Mouse (Mus musculus) embryonic fibroblast, embryonic 13.5 days (primary cell): ENCODE results near the gene Slc16a3. TPM values are rescaled to one million over a fixed set of nuclear protein-coding genes. Genes with fewer than 3 reads are reported as not detected.

Source experiments
- H3K27ac ChIP-seq: 2 replicates; pipeline ENCODE4 v1.5.1; 2012; ENCODE audit warnings: low read length, control low read depth, inconsistent platforms; ENCODE audit not compliant: insufficient read depth
- H3K4me1 ChIP-seq: 2 replicates; pipeline ENCODE4 v1.6.1; 2011; ENCODE audit warnings: low read length; ENCODE audit not compliant: control insufficient read depth, insufficient read depth
- H3K4me3 ChIP-seq: 2 replicates; pipeline ENCODE4 v1.5.1; 2011; ENCODE audit warnings: mild to moderate bottlenecking, control low read depth, low read length; ENCODE audit not compliant: insufficient read depth
- CTCF ChIP-seq: IDR thresholded peaks from 2 replicates; pipeline ENCODE4 v1.5.1; 2011; ENCODE audit warnings: mild to moderate bottlenecking, control low read depth, low read length, moderate library complexity, borderline replicate concordance; ENCODE audit not compliant: insufficient read depth
- POLR2A ChIP-seq: IDR thresholded peaks from 2 replicates; pipeline ENCODE4 v1.6.1; 2011; ENCODE audit warnings: low read depth, mild to moderate bottlenecking, control low read depth, low read length, moderate library complexity
- polyA plus RNA-seq: library from polyadenylated mRNA; stranded (reverse); fragments of >200 nt; gene quantifications from 2 replicates; pipeline ENCODE4 v1.2.4, GENCODE M21; 2011; ENCODE audit warnings: low read depth; ENCODE audit not compliant: missing spikeins, insufficient read length

The Slc16a3 gene
- polyA plus RNA-seq, 1 experiment, result 43.8 TPM

DNA sequence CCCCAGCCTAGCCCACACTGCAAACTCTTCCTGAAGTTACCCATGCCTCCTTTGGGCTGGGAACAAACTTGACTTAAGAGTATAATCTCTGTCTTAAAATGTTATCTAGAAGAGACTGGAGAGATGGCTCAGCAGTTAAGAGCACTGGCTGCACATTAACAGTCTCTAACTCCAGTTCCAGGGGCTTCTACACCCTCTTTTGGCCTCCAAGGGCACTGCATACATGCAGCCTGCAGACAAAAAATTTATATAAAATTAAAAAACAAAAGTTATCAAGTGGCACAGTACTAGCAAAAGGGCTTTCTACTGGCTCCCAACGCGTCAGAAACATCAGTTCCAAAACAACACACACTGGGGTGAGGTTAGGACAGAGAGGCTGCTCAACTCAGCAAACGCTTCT lies 39.3 kb downstream of the Slc16a3 start:
- TF ChIP-seq POLR2A, result no peak
- no peak for TF ChIP-seq CTCF
- H3K27ac ChIP-seq, result no peak overlapping the region
- H3K4me3 ChIP-seq, result no peak overlapping the region
- H3K4me1 ChIP-seq, result peaks cover 33% of the 10 kb centered on the region

DNA sequence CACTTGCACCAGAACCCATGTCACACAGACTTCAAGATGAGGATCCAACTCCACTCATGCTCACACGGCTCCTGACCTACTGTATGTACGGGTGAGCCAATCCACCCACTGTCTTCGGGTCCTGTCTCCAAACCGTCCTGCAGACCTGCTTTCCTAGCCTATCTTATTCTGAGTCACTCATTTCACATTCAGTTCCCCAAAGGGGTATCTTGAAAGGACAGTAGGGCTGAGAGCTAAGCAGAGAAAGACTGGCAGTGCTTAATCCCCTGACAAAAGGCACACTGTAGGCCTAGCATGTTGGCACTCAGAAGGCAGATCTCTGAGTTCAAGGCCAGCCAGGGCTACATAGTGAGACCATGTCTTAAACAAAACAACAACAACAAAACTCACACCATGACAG lies 40.1 kb downstream of the Slc16a3 start:
- TF ChIP-seq POLR2A (no peak), CTCF (no peak)
- H3K4me1 ChIP-seq, result peaks cover 33% of the 10 kb centered on the region
- H3K27ac ChIP-seq, result no peak overlapping the region
- H3K4me3 ChIP-seq, result no peak overlapping the region

DNA sequence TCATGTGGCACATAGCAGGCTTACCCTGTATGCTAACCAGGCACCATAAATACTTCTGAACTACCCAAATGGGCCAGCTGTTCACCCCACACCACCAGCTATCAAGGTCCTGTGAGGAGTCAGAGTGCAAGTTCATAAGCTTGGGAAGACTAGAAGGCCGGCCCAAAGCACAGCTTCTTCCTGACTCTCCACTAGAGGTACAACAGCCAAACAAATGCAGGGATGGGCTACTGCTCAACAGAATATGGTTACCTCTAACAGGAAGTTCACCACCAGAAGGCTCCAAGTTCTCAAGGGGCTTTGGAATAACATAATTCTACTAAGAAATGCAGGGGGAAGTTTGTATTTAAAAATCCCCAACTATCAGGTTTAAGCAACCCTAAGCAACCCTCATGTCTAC lies 41.2 kb downstream of the Slc16a3 start:
- TF ChIP-seq CTCF (no peak), POLR2A (no peak)
- peak overlapping the region; percentile 82 for H3K4me3 ChIP-seq
- H3K27ac ChIP-seq, result no peak overlapping the region
- H3K4me1 ChIP-seq, result peaks cover 24% of the 10 kb centered on the region

DNA sequence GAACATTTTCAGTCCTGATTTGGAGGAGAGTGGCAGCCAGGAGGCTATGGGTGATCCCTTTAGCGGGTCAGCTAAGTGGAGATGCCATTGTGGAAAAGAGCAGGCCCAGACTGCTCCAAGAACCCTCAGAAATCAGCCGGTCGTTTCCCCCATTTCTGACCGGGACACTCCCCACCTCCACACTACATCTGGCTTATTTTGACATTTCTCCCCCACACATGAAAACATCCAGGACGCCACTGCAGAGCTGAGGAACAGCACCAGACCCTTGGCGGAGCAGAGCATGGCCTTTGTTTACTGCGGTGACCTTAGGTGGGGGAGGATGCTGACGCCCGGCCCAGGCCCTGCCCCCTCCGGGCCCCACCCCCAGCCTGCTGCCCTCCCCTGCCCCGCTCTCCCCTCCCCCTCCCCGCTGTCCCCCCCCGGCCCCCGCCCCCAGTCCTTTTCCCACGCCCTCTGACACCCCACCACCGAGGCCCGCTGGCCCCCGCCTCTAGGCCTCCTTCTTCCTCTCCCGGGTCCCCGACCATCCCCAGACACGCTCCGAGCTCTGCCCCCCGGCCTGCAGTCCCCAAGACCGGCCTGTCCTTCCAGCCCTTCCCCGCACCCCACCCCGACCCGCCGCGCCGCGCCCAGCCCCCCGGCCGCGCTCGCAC lies 42.0 kb downstream of the Slc16a3 start:
- Histone ChIP-seq H3K27ac (peak overlapping the region; percentile 59; the same call in 1 of the 2 replicates), H3K4me1 (peaks cover 20% of the 10 kb centered on the region), H3K4me3 (peak overlapping the region; percentile 82)
- TF ChIP-seq CTCF, result no peak
- TF ChIP-seq POLR2A, result no peak

DNA sequence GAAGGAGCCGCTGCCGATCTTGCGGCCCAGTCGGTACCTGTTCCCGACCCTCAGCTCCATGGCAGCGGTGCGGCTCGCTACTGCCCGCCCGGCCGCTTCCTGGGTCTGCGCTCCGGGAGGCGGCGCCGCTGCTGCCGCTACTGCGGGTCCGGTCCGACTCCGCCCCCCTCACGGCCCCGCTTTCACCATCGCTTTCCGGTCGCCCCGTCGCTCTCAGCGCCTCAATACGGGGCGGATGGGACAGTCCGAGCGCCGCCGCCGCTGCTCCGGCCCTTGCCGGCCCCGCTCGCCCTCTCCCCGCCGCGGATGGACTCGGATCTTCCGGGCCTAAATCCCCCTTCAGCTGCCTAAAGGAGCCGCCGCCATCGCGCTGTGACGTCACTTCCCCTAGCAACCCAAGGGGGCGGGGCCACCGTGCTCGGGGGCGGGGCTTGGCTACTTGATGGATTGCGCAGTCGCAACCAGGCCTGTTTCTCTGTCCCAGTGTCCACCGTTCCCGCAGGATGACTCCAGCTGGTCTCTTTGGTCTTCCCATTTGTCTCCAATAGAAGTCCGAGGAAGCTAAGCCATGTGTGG lies 42.8 kb downstream of the Slc16a3 start, which contains the start of gene Csnk1d:
Csnk1d (minus strand) TSS at position 380 of the 576 bp plus-strand sequence.
- peak within 1 kb of the TSS; percentile 82 for H3K4me3 ChIP-seq
- H3K27ac ChIP-seq, result peak within 1 kb of the TSS; percentile 59
- peaks cover 13% of the 10 kb centered on the region for H3K4me1 ChIP-seq
- peak; percentile 88 for TF ChIP-seq POLR2A
- TF ChIP-seq CTCF, result no peak

DNA sequence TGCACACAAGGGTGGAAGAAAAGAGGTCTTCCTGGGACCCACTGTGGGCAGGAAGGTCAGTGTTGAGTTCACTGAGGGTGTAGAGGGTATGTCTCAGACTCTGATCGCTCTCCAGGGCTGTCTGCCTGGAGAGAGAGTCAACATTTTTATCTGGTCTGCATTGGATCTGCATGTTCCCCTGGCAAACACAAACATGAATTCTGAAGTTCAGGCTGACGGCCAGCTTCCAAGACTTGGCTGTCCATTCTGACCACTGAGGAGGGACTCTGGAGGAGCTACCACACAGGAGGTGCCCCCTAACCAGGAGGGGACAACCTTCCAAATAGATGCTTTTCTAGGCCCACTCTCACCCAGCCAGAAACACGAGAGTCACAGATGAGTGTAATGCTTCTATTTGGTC lies 43.5 kb downstream of the Slc16a3 start:
- no peak overlapping the region for H3K27ac ChIP-seq
- TF ChIP-seq CTCF, result no peak
- TF ChIP-seq POLR2A, result 0 out of 2 replicates have a peak, but pooled peaks have one; percentile 21
- H3K4me1 ChIP-seq, result peaks cover 13% of the 10 kb centered on the region
- H3K4me3 ChIP-seq, result peak overlapping the region; percentile 56

DNA sequence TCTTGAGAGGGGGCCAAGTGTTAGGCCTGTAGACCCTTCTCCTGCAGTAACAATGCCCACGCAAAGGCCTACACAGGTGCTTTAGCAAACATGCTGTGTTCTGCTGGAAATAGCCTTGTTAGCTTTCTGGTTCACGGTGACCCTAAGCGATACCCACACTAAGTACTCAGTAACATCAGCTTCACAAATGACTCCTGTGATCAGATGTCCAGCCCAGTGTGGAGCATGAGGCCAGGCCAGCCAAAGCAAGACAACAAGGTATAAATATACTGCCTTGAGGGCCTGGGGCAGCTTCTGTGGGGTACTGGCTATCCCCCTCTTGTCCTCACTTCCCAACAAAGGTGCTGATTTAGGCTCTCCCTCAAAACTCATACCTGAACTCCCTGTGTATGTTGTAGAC lies 44.8 kb downstream of the Slc16a3 start:
- peaks cover 9% of the 10 kb centered on the region for H3K4me1 ChIP-seq
- TF ChIP-seq POLR2A (no peak), CTCF (no peak)
- no peak overlapping the region for H3K27ac ChIP-seq
- no peak overlapping the region for H3K4me3 ChIP-seq

DNA sequence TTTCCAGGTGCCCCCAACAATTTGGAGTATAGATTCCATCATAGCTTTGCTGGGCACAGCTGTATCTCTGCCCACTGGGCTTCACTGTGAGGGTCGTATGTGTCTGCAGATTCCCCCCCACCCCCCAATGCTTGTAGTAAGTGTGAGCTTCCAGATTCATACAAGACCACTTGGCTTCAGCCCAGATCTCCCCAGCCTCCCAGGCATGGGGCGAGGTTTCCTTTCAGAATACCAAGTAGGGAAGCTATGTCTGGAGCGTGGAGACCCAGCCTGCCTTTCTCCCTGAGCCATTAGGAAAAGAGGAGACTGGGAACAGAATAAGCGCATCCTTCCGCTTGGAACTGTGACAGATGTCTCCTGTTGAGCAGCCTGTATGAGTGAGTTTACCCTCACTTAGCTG lies 45.3 kb downstream of the Slc16a3 start:
- Histone ChIP-seq H3K4me3 (no peak overlapping the region), H3K4me1 (peaks cover 6% of the 10 kb centered on the region), H3K27ac (no peak overlapping the region)
- no peak for TF ChIP-seq POLR2A
- no peak for TF ChIP-seq CTCF

DNA sequence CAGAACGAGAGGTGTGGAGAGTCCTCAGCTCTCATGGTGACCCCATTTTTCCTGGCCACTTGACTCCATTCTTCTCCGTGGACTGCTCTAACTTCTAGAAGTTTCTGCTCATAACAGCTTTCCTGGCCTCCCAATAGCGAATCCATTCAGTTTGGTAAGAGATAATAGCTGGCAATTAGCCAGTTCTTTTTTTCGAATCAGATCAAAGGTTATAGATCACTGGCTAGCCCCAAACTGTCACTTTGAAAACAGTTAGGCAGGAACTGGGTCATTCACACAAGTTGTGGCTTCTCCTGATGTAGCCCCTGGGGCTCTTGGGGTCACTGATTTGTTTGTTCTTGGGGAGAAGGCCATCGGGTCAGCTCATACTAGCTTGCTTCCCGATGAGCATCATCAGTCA lies 46.5 kb downstream of the Slc16a3 start:
- Histone ChIP-seq H3K4me3 (no peak overlapping the region), H3K27ac (no peak overlapping the region), H3K4me1 (0 out of 2 replicates have a peak, but pooled peaks cover 2% of the 10 kb centered on the region)
- TF ChIP-seq CTCF (no peak), POLR2A (no peak)

DNA sequence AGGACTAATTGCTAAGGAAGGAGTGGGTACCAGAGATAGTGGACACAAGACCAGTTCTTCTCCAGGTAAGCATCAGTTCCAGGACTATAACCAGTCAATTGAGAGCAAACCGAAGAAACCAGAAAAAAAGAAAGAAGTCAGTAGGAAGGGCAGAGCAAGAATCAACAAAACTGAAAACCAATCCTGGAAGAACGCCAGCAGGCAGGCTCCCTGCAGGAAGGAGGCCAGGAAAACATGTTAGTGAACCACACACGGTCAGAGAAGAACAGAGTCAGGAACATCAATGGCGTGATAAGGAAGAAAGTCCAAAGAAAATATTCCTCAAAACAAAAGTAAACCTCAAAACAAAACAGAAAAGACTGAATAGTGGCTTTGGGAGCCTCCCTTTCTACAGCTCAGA lies 53.7 kb downstream of the Slc16a3 start:
- Histone ChIP-seq H3K4me1 (peaks cover 5% of the 10 kb centered on the region), H3K4me3 (no peak overlapping the region), H3K27ac (no peak overlapping the region)
- TF ChIP-seq POLR2A, result no peak
- no peak for TF ChIP-seq CTCF

DNA sequence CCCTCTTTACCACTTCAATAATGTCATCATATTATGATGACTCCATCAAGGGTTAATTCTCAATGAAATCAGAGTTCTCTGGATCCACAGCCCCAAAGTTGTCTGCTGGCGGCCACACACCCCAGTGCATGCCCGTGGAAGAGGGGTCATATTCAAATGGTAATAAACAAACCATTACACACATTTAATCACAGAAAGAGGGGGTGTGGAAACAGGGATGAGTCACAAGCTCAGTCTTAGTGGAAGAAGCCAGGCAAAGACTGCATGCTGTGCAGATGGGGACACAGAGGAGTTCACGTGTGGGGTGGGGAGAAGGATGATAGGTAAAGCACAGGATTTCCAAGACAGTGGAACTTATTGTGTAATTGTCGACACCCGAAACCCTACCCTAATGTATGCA lies 56.0 kb downstream of the Slc16a3 start:
- Histone ChIP-seq H3K27ac (no peak overlapping the region), H3K4me1 (peaks cover 5% of the 10 kb centered on the region), H3K4me3 (no peak overlapping the region)
- TF ChIP-seq CTCF (no peak), POLR2A (no peak)
